Mouse (Mus musculus): Measurements from ENCODE around the gene Anapc15. TPM values are rescaled to one million over a fixed set of nuclear protein-coding genes. Genes with fewer than 3 reads are reported as not detected.

Gene Anapc15
- polyA plus RNA-seq, 1 experiment: 47.3 TPM

- no peak for DNase-seq
- Histone ChIP-seq H3K27ac (ENCODE audit: insufficient read depth, low read length) (no peak overlapping the region), H3K4me3 (replicated peaks; ENCODE audit: insufficient read depth, low read depth, low read length) (no peak overlapping the region), H3K27me3 (ENCODE audit: control insufficient read depth, insufficient read depth, low read length) (no peaks in the 10 kb centered on the region), H3K4me1 (ENCODE audit: control insufficient read depth, insufficient read depth, low read length) (no peaks in the 10 kb centered on the region)
- TF ChIP-seq CTCF (IDR thresholded peaks at IDR 0.05; ENCODE audit: borderline replicate concordance, insufficient read depth, low read depth, low read length) (no peak), POLR2A (IDR thresholded peaks at IDR 0.05; ENCODE audit: borderline replicate concordance, insufficient read depth, low read length) (no peak)
- WGBS: 96% methylated on average over 4 of the region's 4 CpGs
Measured at GRCm38 (mm10) chr7:101884160-101884559, 20.6 kb downstream of the Anapc15 start.

- H3K4me3 ChIP-seq (replicated peaks; ENCODE audit: insufficient read depth, low read depth, low read length): no peak overlapping the region
- H3K27ac ChIP-seq (ENCODE audit: insufficient read depth, low read length): no peak overlapping the region
- DNase-seq: no peak
- no peaks in the 10 kb centered on the region; the same call in 1 of the 2 replicates for H3K4me1 ChIP-seq (ENCODE audit: control insufficient read depth, insufficient read depth, low read length)
- TF ChIP-seq CTCF (IDR thresholded peaks at IDR 0.05; ENCODE audit: borderline replicate concordance, insufficient read depth, low read depth, low read length) (no peak), POLR2A (IDR thresholded peaks at IDR 0.05; ENCODE audit: borderline replicate concordance, insufficient read depth, low read length) (no peak)
- WGBS: 86% methylated on average over 6 of the region's 6 CpGs
- no peaks in the 10 kb centered on the region for H3K27me3 ChIP-seq (ENCODE audit: control insufficient read depth, insufficient read depth, low read length)
Measured at GRCm38 (mm10) chr7:101886274-101886673, 22.8 kb downstream of the Anapc15 start.

- no peaks in the 10 kb centered on the region for H3K27me3 ChIP-seq (ENCODE audit: control insufficient read depth, insufficient read depth, low read length)
- H3K4me1 ChIP-seq (ENCODE audit: control insufficient read depth, insufficient read depth, low read length): no peaks in the 10 kb centered on the region; the same call in 1 of the 2 replicates
- no peak for TF ChIP-seq POLR2A (IDR thresholded peaks at IDR 0.05; ENCODE audit: borderline replicate concordance, insufficient read depth, low read length)
- no peak for TF ChIP-seq CTCF (IDR thresholded peaks at IDR 0.05; ENCODE audit: borderline replicate concordance, insufficient read depth, low read depth, low read length)
- H3K4me3 ChIP-seq (replicated peaks; ENCODE audit: insufficient read depth, low read depth, low read length): no peak overlapping the region
- H3K27ac ChIP-seq (ENCODE audit: insufficient read depth, low read length): no peak overlapping the region
- no peak for DNase-seq
- WGBS: 84% methylated on average over 4 of the region's 4 CpGs
Measured at GRCm38 (mm10) chr7:101888460-101888859, 24.9 kb downstream of the Anapc15 start.

GRCm38 (mm10) chr7:101895695-101896094, 32.2 kb downstream of the Anapc15 start:
- H3K4me3 ChIP-seq (replicated peaks; ENCODE audit: insufficient read depth, low read depth, low read length): peak overlapping the region; percentile 64
- no peaks in the 10 kb centered on the region for H3K27me3 ChIP-seq (ENCODE audit: control insufficient read depth, insufficient read depth, low read length)
- TF ChIP-seq CTCF (IDR thresholded peaks at IDR 0.05; ENCODE audit: borderline replicate concordance, insufficient read depth, low read depth, low read length): no peak
- TF ChIP-seq POLR2A (IDR thresholded peaks at IDR 0.05; ENCODE audit: borderline replicate concordance, insufficient read depth, low read length): no peak
- peak overlapping the region; percentile 23 for H3K27ac ChIP-seq (ENCODE audit: insufficient read depth, low read length)
- H3K4me1 ChIP-seq (ENCODE audit: control insufficient read depth, insufficient read depth, low read length): no peaks in the 10 kb centered on the region; the same call in 1 of the 2 replicates
- DNase-seq: no peak
- 16% methylated on average over 9 of the region's 9 CpGs for whole genome bisulfite sequencing

- H3K4me1 ChIP-seq (ENCODE audit: control insufficient read depth, insufficient read depth, low read length): no peaks in the 10 kb centered on the region
- DNase-seq: peak; percentile 97 to 98
- peak overlapping the region; percentile 44 for H3K27ac ChIP-seq (ENCODE audit: insufficient read depth, low read length)
- WGBS: under 1% methylated on average over 57 of the region's 57 CpGs
- peak overlapping the region; percentile 64 for H3K4me3 ChIP-seq (replicated peaks; ENCODE audit: insufficient read depth, low read depth, low read length)
- H3K27me3 ChIP-seq (ENCODE audit: control insufficient read depth, insufficient read depth, low read length): no peaks in the 10 kb centered on the region
- TF ChIP-seq CTCF (IDR thresholded peaks at IDR 0.05; ENCODE audit: borderline replicate concordance, insufficient read depth, low read depth, low read length): no peak; the same call in 1 of the 2 replicates
- peak; percentile 87 for TF ChIP-seq POLR2A (IDR thresholded peaks at IDR 0.05; ENCODE audit: borderline replicate concordance, insufficient read depth, low read length)
Measured at GRCm38 (mm10) chr7:101896104-101897066, 32.9 kb downstream of the Anapc15 start.

GRCm38 (mm10) chr7:101900331-101901097, 37.0 kb downstream of the Anapc15 start:
- Histone ChIP-seq H3K4me1 (ENCODE audit: control insufficient read depth, insufficient read depth, low read length) (no peaks in the 10 kb centered on the region), H3K27me3 (ENCODE audit: control insufficient read depth, insufficient read depth, low read length) (no peaks in the 10 kb centered on the region), H3K4me3 (replicated peaks; ENCODE audit: insufficient read depth, low read depth, low read length) (no peak overlapping the region), H3K27ac (ENCODE audit: insufficient read depth, low read length) (no peak overlapping the region)
- DNase-seq: no peak
- WGBS: 89% methylated on average over 16 of the region's 16 CpGs
- TF ChIP-seq CTCF (IDR thresholded peaks at IDR 0.05; ENCODE audit: borderline replicate concordance, insufficient read depth, low read depth, low read length) (no peak), POLR2A (IDR thresholded peaks at IDR 0.05; ENCODE audit: borderline replicate concordance, insufficient read depth, low read length) (no peak)

- H3K27ac ChIP-seq (ENCODE audit: insufficient read depth, low read length): no peak overlapping the region
- no peak for TF ChIP-seq CTCF (IDR thresholded peaks at IDR 0.05; ENCODE audit: borderline replicate concordance, insufficient read depth, low read depth, low read length)
- no peak for TF ChIP-seq POLR2A (IDR thresholded peaks at IDR 0.05; ENCODE audit: borderline replicate concordance, insufficient read depth, low read length)
- DNase-seq: no peak
- no peak overlapping the region for H3K4me3 ChIP-seq (replicated peaks; ENCODE audit: insufficient read depth, low read depth, low read length)
- 92% methylated on average over 10 of the region's 10 CpGs for WGBS
- H3K27me3 ChIP-seq (ENCODE audit: control insufficient read depth, insufficient read depth, low read length): no peaks in the 10 kb centered on the region
- peaks cover 4% of the 10 kb centered on the region; the same call in 1 of the 2 replicates for H3K4me1 ChIP-seq (ENCODE audit: control insufficient read depth, insufficient read depth, low read length)
Measured at GRCm38 (mm10) chr7:101901969-101902368, 38.5 kb downstream of the Anapc15 start.

Data from cerebellum, adult 2 months (tissue).